Mouse (Mus musculus) subcutaneous adipose tissue, adult 2 months (tissue): ENCODE results near the gene Zfp874b. TPM values are rescaled to one million over a fixed set of nuclear protein-coding genes. Genes with fewer than 3 reads are reported as not detected.

Experiments used
- polyA plus RNA-seq: library from polyadenylated mRNA; depleted of rRNA; stranded (reverse); fragments of >200 nt; gene quantifications from 2 replicates; pipeline ENCODE4 v1.2.3, GENCODE M21; 2012; ENCODE audit warnings: low replicate concordance; rRNA removed

The Zfp874b gene
- 4.4 and 5.5 TPM in 2 replicates for polyA plus RNA-seq

GRCm38 (mm10) chr13:67483625-67484423, at the start of gene Zfp874b:
TSS of gene Zfp874b (minus strand) at chr13:67484258.

GRCm38 (mm10) chr13:67525753-67526410, 41.8 kb upstream of the Zfp874b start, which contains the start of the genes Gm26965 and Zfp87:
TSS of gene Gm26965 (minus strand) at chr13:67526151.
TSS of gene Zfp87 (minus strand) at chr13:67526177.

GRCm38 (mm10) chr13:67500084-67500719, 16.1 kb upstream of the Zfp874b start, which contains the start of gene Zfp58:
TSS of gene Zfp58 (minus strand) at chr13:67500555.

GRCm38 (mm10) chr13:67451172-67452020, 32.7 kb downstream of the Zfp874b start, which contains the start of gene Zfp874a:
TSS of gene Zfp874a (minus strand) at chr13:67451624.

Other genes with a start within 250 kb of the Zfp874b start
- 0.34 and 0.78 TPM in 2 replicates for gene Zfp458, start 205.8 kb downstream of the Zfp874b start, polyA plus RNA-seq
- gene Zfp457, start 177.8 kb downstream of the Zfp874b start, polyA plus RNA-seq: 1.0 and 1.5 TPM in 2 replicates
- gene Zfp595, start 151.7 kb downstream of the Zfp874b start, polyA plus RNA-seq: 0.95 and 1.3 TPM in 2 replicates
- not detected in 2 replicates for gene Gm28044, start 123.7 kb downstream of the Zfp874b start, polyA plus RNA-seq
- gene Zfp953, start 123.7 kb downstream of the Zfp874b start, polyA plus RNA-seq: 0.35 and 0.37 TPM in 2 replicates
- gene Gm28041, start 108.5 kb downstream of the Zfp874b start, polyA plus RNA-seq: 0.28 TPM in 1 of 2 replicates, not detected in the other
- gene Zfp456, start 108.4 kb downstream of the Zfp874b start, polyA plus RNA-seq: 0.21 and 0.32 TPM in 2 replicates
- 2.2 and 4.0 TPM in 2 replicates for gene Zfp429, start 84.4 kb downstream of the Zfp874b start, polyA plus RNA-seq
- gene Zfp459, start 62.8 kb downstream of the Zfp874b start, polyA plus RNA-seq: 0.32 and 0.41 TPM in 2 replicates
- gene Zfp874a, start 32.6 kb downstream of the Zfp874b start, polyA plus RNA-seq: 2.2 and 5.1 TPM in 2 replicates
- 1.1 and 1.5 TPM in 2 replicates for gene Zfp58, start 16.3 kb upstream of the Zfp874b start, polyA plus RNA-seq
- not detected in 2 replicates for gene Gm26965, start 41.9 kb upstream of the Zfp874b start, polyA plus RNA-seq
- gene Zfp87, start 41.9 kb upstream of the Zfp874b start, polyA plus RNA-seq: 23.3 and 37.9 TPM in 2 replicates
- 2.0 and 4.3 TPM in 2 replicates for gene Zfp748, start 69.6 kb upstream of the Zfp874b start, polyA plus RNA-seq
- gene Zfp729b, start 125.4 kb upstream of the Zfp874b start, polyA plus RNA-seq: 0.62 and 1.0 TPM in 2 replicates
- 0.17 TPM in 1 of 2 replicates, not detected in the other for gene Gm49345, start 153.5 kb upstream of the Zfp874b start, polyA plus RNA-seq
- 0.73 and 2.0 TPM in 2 replicates for gene Zfp729a, start 153.5 kb upstream of the Zfp874b start, polyA plus RNA-seq
- gene Zfp738, start 202.8 kb upstream of the Zfp874b start, polyA plus RNA-seq: 4.3 and 6.8 TPM in 2 replicates
- 1.0 and 2.2 TPM in 2 replicates for gene Zfp65, start 244.9 kb upstream of the Zfp874b start, polyA plus RNA-seq